Mouse (Mus musculus) kidney, embryonic 14.5 days (tissue): Measurements from ENCODE around the gene Kcnma1. TPM values are rescaled to one million over a fixed set of nuclear protein-coding genes. Genes with fewer than 3 reads are reported as not detected.

Experiments
- ATAC-seq: fragments of 200-750 bp; cut with Nextera tagmentation; 2 replicates; pipeline ENCODE4 v1.8.0; 2017; ENCODE audit warnings: moderate number of reproducible peaks, mild to moderate bottlenecking, moderate TSS enrichment, moderate library complexity; ENCODE audit not compliant: low FRiP score, low TSS enrichment
- H3K27ac ChIP-seq: fragments of 300-500 bp; sonication (generic); 2 replicates; pipeline ENCODE4 v1.5.1; 2014; ENCODE audit warnings: low read depth, mild to moderate bottlenecking, low read length, moderate library complexity, mixed read lengths
- H3K27me3 ChIP-seq: fragments of 300-500 bp; sonication (generic); 2 replicates; pipeline ENCODE4 v1.6.1; 2014; ENCODE audit warnings: mild to moderate bottlenecking, low read length; ENCODE audit not compliant: control insufficient read depth, insufficient read depth
- H3K36me3 ChIP-seq: fragments of 300-500 bp; sonication (generic); 2 replicates; pipeline ENCODE4 v1.6.1; 2014; ENCODE audit warnings: low read length, mixed read lengths; ENCODE audit not compliant: control insufficient read depth, insufficient read depth
- H3K4me1 ChIP-seq: fragments of 300-500 bp; sonication (generic); 2 replicates; pipeline ENCODE4 v1.6.1; 2014; ENCODE audit warnings: low read length, mixed read lengths; ENCODE audit not compliant: control insufficient read depth, insufficient read depth
- H3K4me2 ChIP-seq: fragments of 300-500 bp; sonication (generic); replicated peaks from 2 replicates; pipeline ENCODE4 v1.6.1; 2014; ENCODE audit warnings: low read depth, mild to moderate bottlenecking, low read length
- H3K4me3 ChIP-seq: fragments of 300-500 bp; sonication (generic); 2 replicates; pipeline ENCODE4 v1.5.1; 2014; ENCODE audit warnings: mild to moderate bottlenecking, low read length
- H3K9ac ChIP-seq: fragments of 300-500 bp; sonication (generic); 2 replicates; pipeline ENCODE4 v1.6.1; 2014; ENCODE audit warnings: low read depth, mild to moderate bottlenecking, low read length, moderate library complexity
- H3K9me3 ChIP-seq: fragments of 300-500 bp; sonication (generic); 2 replicates; pipeline ENCODE4 v1.6.1; 2016; ENCODE audit warnings: low read length; ENCODE audit not compliant: control insufficient read depth
- WGBS: fragments of 180-500 bp; shearing (Covaris S2); extraction: QIAGEN DNeasy Blood & Tissue Kit; methylation state at CpG from one replicate; pipeline ENCODE4 v1.1.7; 2014; 5-methylcytosine and 5-hydroxymethylcytosine counted together
- polyA plus RNA-seq: library from polyadenylated mRNA; unstranded; fragments of >200 nt; fragmentation: Nextera tagmentation; extraction: Ambion mirVana; gene quantifications from 2 replicates; pipeline ENCODE4 v1.2.1, GENCODE M21; 2014

Gene Kcnma1
- 0.81 and 1.5 TPM in 2 replicates for polyA plus RNA-seq

DNA sequence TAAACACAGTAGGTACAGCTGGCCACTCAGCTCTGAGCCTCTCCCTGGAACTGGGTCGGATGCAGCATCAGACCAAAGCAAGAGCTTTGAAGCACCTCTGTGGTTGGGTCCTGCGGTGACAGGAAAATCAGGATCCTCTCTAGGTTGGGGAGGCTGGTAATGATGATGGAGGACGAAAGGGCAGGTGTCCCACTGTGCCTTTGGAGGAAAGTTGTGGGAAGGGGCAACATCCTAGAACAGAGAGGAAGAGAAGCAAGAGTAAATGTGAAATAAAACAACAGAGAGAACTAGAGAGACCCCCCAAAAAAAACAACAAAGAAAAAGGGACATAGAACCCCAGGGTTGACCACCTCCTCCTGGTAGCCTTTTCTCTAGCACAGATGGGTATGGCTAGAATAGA is at the start of gene Kcnma1:
TSS of gene Kcnma1 (minus strand) at position 101 of the 400 bp plus-strand sequence.
- Histone ChIP-seq H3K9me3 (no peaks in the 10 kb centered on the region), H3K4me2 (no peak within 1 kb of the TSS), H3K9ac (no peak within 1 kb of the TSS), H3K27ac (no peak within 1 kb of the TSS), H3K4me1 (no peaks in the 10 kb centered on the region), H3K4me3 (no peak within 1 kb of the TSS), H3K36me3 (no peaks in the 10 kb centered on the region), H3K27me3 (no peaks in the 10 kb centered on the region; the same call in 1 of the 2 replicates)
- no peak for ATAC-seq
- 65% methylated on average over 3 of the region's 3 CpGs for WGBS

- WGBS, result 45% methylated on average over 8 of the region's 8 CpGs
- Histone ChIP-seq H3K4me3 (no peak overlapping the region), H3K27me3 (no peaks in the 10 kb centered on the region; the same call in 1 of the 2 replicates), H3K9ac (no peak overlapping the region), H3K4me1 (no peaks in the 10 kb centered on the region), H3K4me2 (no peak overlapping the region), H3K9me3 (no peaks in the 10 kb centered on the region), H3K27ac (no peak overlapping the region), H3K36me3 (no peaks in the 10 kb centered on the region)
- ATAC-seq, result no peak
Observed at GRCm38 (mm10) chr14:24059747-24060146, 45.5 kb upstream of the Kcnma1 start.

DNA sequence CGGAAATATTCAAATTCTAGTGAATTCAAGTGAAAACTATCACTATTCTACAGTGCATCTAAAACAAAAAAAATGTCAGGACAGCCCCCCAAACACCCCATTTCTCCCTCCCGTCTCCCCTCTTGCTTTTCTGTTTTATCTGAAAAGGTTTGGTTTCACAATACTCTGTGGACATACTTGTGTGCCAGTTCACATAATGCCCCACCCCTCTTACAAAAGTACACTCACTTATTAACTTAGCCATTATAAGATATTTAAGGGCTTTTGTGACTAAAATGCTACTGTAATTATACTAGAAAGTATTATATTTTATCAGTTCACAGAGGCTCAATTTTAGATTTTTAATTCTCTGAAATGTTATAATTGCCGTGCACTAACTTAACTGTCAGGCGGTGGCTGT is 45.0 kb upstream of the Kcnma1 start:
- Histone ChIP-seq H3K27ac (no peak overlapping the region), H3K27me3 (no peaks in the 10 kb centered on the region; the same call in 1 of the 2 replicates), H3K9me3 (no peaks in the 10 kb centered on the region), H3K4me3 (no peak overlapping the region), H3K4me2 (no peak overlapping the region), H3K4me1 (no peaks in the 10 kb centered on the region), H3K9ac (no peak overlapping the region), H3K36me3 (no peaks in the 10 kb centered on the region)
- ATAC-seq, result no peak
- 89% methylated on average over 4 of the region's 4 CpGs for WGBS

GRCm38 (mm10) chr14:24051821-24052220 is 37.5 kb upstream of the Kcnma1 start:
- ATAC-seq, result no peak
- H3K36me3 ChIP-seq, result no peaks in the 10 kb centered on the region
- WGBS, result 74% methylated on average over 2 of the region's 2 CpGs
- H3K9ac ChIP-seq, result no peak overlapping the region
- H3K4me1 ChIP-seq, result no peaks in the 10 kb centered on the region
- no peak overlapping the region for H3K4me2 ChIP-seq
- no peaks in the 10 kb centered on the region for H3K27me3 ChIP-seq
- no peaks in the 10 kb centered on the region for H3K9me3 ChIP-seq
- H3K4me3 ChIP-seq, result no peak overlapping the region
- H3K27ac ChIP-seq, result no peak overlapping the region

- H3K4me1 ChIP-seq, result no peaks in the 10 kb centered on the region
- 48% methylated on average over 2 of the region's 2 CpGs for WGBS
- ATAC-seq, result no peak
Observed at GRCm38 (mm10) chr14:24036609-24037008, 22.3 kb upstream of the Kcnma1 start.

GRCm38 (mm10) chr14:24036208-24036535 is 21.9 kb upstream of the Kcnma1 start:
- no peak overlapping the region for H3K4me2 ChIP-seq
- H3K27ac ChIP-seq, result no peak overlapping the region
- H3K36me3 ChIP-seq, result no peaks in the 10 kb centered on the region
- no peaks in the 10 kb centered on the region for H3K4me1 ChIP-seq
- WGBS, result 68% methylated on average over 4 of the region's 4 CpGs
- H3K4me3 ChIP-seq, result no peak overlapping the region
- no peak for ATAC-seq
- no peaks in the 10 kb centered on the region for H3K9me3 ChIP-seq
- no peaks in the 10 kb centered on the region for H3K27me3 ChIP-seq
- H3K9ac ChIP-seq, result no peak overlapping the region

More at GRCm38 (mm10) chr14:24036609-24037008, 22.3 kb upstream of the Kcnma1 start:
- H3K9ac ChIP-seq, result no peak overlapping the region
- no peak overlapping the region for H3K27ac ChIP-seq
- no peaks in the 10 kb centered on the region for H3K9me3 ChIP-seq
- H3K27me3 ChIP-seq, result no peaks in the 10 kb centered on the region
- no peak overlapping the region for H3K4me3 ChIP-seq
- H3K4me2 ChIP-seq, result no peak overlapping the region
- H3K36me3 ChIP-seq, result no peaks in the 10 kb centered on the region

GRCm38 (mm10) chr14:24035486-24036207 is 21.4 kb upstream of the Kcnma1 start:
- ATAC-seq, result no peak
- no peak overlapping the region for H3K4me3 ChIP-seq
- H3K27me3 ChIP-seq, result no peaks in the 10 kb centered on the region
- H3K4me2 ChIP-seq, result no peak overlapping the region
- H3K27ac ChIP-seq, result no peak overlapping the region
- no peaks in the 10 kb centered on the region for H3K4me1 ChIP-seq
- no peak overlapping the region for H3K9ac ChIP-seq
- WGBS, result 32% methylated on average over 11 of the region's 11 CpGs
- H3K9me3 ChIP-seq, result no peaks in the 10 kb centered on the region
- no peaks in the 10 kb centered on the region for H3K36me3 ChIP-seq

- Histone ChIP-seq H3K9me3 (no peaks in the 10 kb centered on the region), H3K27ac (no peak overlapping the region), H3K9ac (no peak overlapping the region), H3K4me1 (no peaks in the 10 kb centered on the region; the same call in 1 of the 2 replicates), H3K4me2 (no peak overlapping the region), H3K36me3 (no peaks in the 10 kb centered on the region), H3K27me3 (no peaks in the 10 kb centered on the region), H3K4me3 (no peak overlapping the region)
- ATAC-seq, result no peak
- 81% methylated on average over 7 of the region's 7 CpGs for WGBS
Observed at GRCm38 (mm10) chr14:24032876-24033389, 18.6 kb upstream of the Kcnma1 start.

DNA sequence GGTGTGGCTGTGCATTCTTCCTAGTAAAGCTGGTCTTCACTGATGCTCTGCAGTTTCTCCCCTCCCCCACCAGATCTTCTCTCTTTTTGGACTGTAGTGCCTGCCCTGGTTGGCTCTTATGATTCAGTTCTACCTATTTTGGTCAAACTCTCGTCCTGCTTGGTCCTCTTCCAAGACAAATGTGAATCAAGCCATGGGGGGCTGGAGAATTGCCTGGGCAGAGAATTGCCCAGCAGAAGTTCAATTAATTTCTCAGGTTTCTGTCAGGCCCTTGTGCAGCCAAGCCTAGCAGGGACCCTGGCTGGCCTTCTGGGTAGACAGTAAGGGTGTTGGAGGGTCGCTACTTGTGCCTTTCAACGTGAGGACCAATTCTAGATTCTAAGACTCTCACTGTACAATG is 17.9 kb upstream of the Kcnma1 start:
- WGBS, result 45% methylated on average over 3 of the region's 3 CpGs
- Histone ChIP-seq H3K27ac (no peak overlapping the region), H3K36me3 (no peaks in the 10 kb centered on the region), H3K4me1 (no peaks in the 10 kb centered on the region; the same call in 1 of the 2 replicates), H3K9ac (no peak overlapping the region), H3K4me3 (no peak overlapping the region), H3K27me3 (no peaks in the 10 kb centered on the region), H3K4me2 (no peak overlapping the region), H3K9me3 (no peaks in the 10 kb centered on the region)
- no peak for ATAC-seq
